Mouse (Mus musculus) embryonic facial prominence, embryonic 11.5 days (tissue): ENCODE results near the gene Six4. TPM values are rescaled to one million over a fixed set of nuclear protein-coding genes. Genes with fewer than 3 reads are reported as not detected.
"Not testable (repeated sequence)": the region's sequence is repeated elsewhere in the genome, so short reads cannot be mapped to it uniquely, and the experiment has no call there.

ENCODE experiments used
- ATAC-seq: fragments of 200-750 bp; cut with Nextera tagmentation; replicated peaks from 2 replicates; pipeline ENCODE4 v1.8.0; 2017; ENCODE audit warnings: low read depth; ENCODE audit not compliant: insufficient number of reproducible peaks, low FRiP score, low TSS enrichment
- DNase-seq: peaks from one replicate; pipeline ENCODE4 v3.0.0-alpha.2; 2015; ENCODE audit warnings: low spot score
- H3K27ac ChIP-seq: fragments of 300-500 bp; sonication (generic); replicated peaks from 2 replicates; pipeline ENCODE4 v1.5.1; 2014; ENCODE audit warnings: mild to moderate bottlenecking, low read depth, low read length, control low read depth
- H3K27me3 ChIP-seq: fragments of 300-500 bp; sonication (generic); 2 replicates; pipeline ENCODE4 v1.6.1; 2014; ENCODE audit warnings: mild to moderate bottlenecking, low read length, moderate library complexity, mixed read lengths; ENCODE audit not compliant: control insufficient read depth, insufficient read depth
- H3K36me3 ChIP-seq: fragments of 300-500 bp; sonication (generic); replicated peaks from 2 replicates; pipeline ENCODE4 v1.6.1; 2014; ENCODE audit warnings: low read depth, mild to moderate bottlenecking, low read length, moderate library complexity, mixed read lengths; ENCODE audit not compliant: control insufficient read depth, insufficient read depth
- H3K4me1 ChIP-seq: fragments of 300-500 bp; sonication (generic); 2 replicates; pipeline ENCODE4 v1.6.1; 2014; ENCODE audit warnings: low read length, mixed read lengths; ENCODE audit not compliant: control insufficient read depth, insufficient read depth
- H3K4me2 ChIP-seq: fragments of 300-500 bp; sonication (generic); 2 replicates; pipeline ENCODE4 v1.6.1; 2014; ENCODE audit warnings: low read depth, mild to moderate bottlenecking, control low read depth, low read length, moderate library complexity
- H3K4me3 ChIP-seq: fragments of 300-500 bp; sonication (generic); 2 replicates; pipeline ENCODE4 v1.5.1; 2014; ENCODE audit warnings: low read depth, low read length, control low read depth
- H3K9ac ChIP-seq: fragments of 300-500 bp; sonication (generic); replicated peaks from 2 replicates; pipeline ENCODE4 v1.6.1; 2014; ENCODE audit warnings: mild to moderate bottlenecking, control low read depth, low read length
- H3K9me3 ChIP-seq: fragments of 300-500 bp; sonication (generic); replicated peaks from 2 replicates; pipeline ENCODE4 v1.6.1; 2016; ENCODE audit warnings: mild to moderate bottlenecking, low read length, inconsistent platforms, mixed read lengths; ENCODE audit not compliant: control insufficient read depth
- WGBS: fragments of 180-500 bp; shearing (Covaris S2); extraction: QIAGEN DNeasy Blood & Tissue Kit; methylation state at CpG from one replicate; pipeline ENCODE4 v1.1.7; 2014; 5-methylcytosine and 5-hydroxymethylcytosine counted together
- polyA plus RNA-seq: library from polyadenylated mRNA; unstranded; fragments of >200 nt; fragmentation: Nextera tagmentation; extraction: Ambion mirVana; gene quantifications from 2 replicates; pipeline ENCODE4 v1.2.1, GENCODE M21; 2014

Gene Six4
- polyA plus RNA-seq, 1 experiment from 2014 or later, result 16.9 TPM

DNA sequence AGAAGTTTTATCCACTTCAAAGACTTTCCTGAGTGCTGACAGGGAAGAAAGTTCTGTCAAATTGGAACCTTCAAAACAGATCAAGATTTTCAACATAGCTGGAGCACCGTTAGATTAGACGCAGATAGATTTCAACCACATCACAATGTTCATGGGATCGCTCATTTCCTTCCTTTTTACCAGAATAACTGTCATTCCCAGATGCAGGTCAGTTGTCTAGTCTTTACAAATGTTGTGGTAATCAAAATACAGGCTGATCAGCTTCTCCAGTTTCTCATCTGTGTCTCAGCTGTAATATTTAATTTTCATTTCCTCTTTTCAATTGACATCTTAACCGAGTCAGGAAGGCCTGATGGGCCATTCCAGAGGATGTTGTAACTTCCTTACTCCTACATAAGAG lies 29.5 kb downstream of the Six4 start:
- 72% methylated on average over 4 of the region's 4 CpGs for WGBS
- no peak overlapping the region for H3K27ac ChIP-seq
- H3K4me3 ChIP-seq, result no peak overlapping the region
- no peaks in the 10 kb centered on the region for H3K27me3 ChIP-seq
- no peaks in the 10 kb centered on the region for H3K4me1 ChIP-seq
- no peak overlapping the region for H3K9ac ChIP-seq
- H3K9me3 ChIP-seq, result no peaks in the 10 kb centered on the region
- H3K4me2 ChIP-seq, result no peak overlapping the region
- ATAC-seq, result no peak
- no peaks in the 10 kb centered on the region for H3K36me3 ChIP-seq
- no peak for DNase-seq

- 91% methylated on average over 4 of the region's 4 CpGs for WGBS
- not testable (repeated sequence) for ATAC-seq
These were observed 31.4 kb downstream of the Six4 start for GRCm38 (mm10) chr12:73081828-73082227.

GRCm38 (mm10) chr12:73060805-73061410 lies 52.3 kb downstream of the Six4 start:
- H3K4me2 ChIP-seq, result no peak overlapping the region
- ATAC-seq, result no peak
- WGBS, result 44% methylated on average over 9 of the region's 9 CpGs
- no peak overlapping the region for H3K4me3 ChIP-seq
- no peaks in the 10 kb centered on the region for H3K4me1 ChIP-seq
- H3K36me3 ChIP-seq, result no peaks in the 10 kb centered on the region
- DNase-seq, result no peak
- H3K9ac ChIP-seq, result no peak overlapping the region
- H3K27me3 ChIP-seq, result no peaks in the 10 kb centered on the region
- no peaks in the 10 kb centered on the region for H3K9me3 ChIP-seq
- no peak overlapping the region for H3K27ac ChIP-seq

More at GRCm38 (mm10) chr12:73081828-73082227, 31.4 kb downstream of the Six4 start:
- H3K4me1 ChIP-seq, DNase-seq, H3K36me3 ChIP-seq, H3K4me3 ChIP-seq, H3K4me2 ChIP-seq, H3K9ac ChIP-seq, H3K27ac ChIP-seq, H3K27me3 ChIP-seq, H3K9me3 ChIP-seq: not testable (repeated sequence)

- Histone ChIP-seq H3K9ac (no peak overlapping the region), H3K4me2 (no peak overlapping the region), H3K36me3 (no peaks in the 10 kb centered on the region), H3K27me3 (no peaks in the 10 kb centered on the region), H3K9me3 (no peaks in the 10 kb centered on the region), H3K4me1 (peaks cover 6% of the 10 kb centered on the region; the same call in 1 of the 2 replicates), H3K4me3 (no peak overlapping the region), H3K27ac (no peak overlapping the region)
- DNase-seq (no peak), ATAC-seq (no peak)
- 89% methylated on average over 6 of the region's 6 CpGs for WGBS
These were observed 55.8 kb downstream of the Six4 start for GRCm38 (mm10) chr12:73057492-73057891.

DNA sequence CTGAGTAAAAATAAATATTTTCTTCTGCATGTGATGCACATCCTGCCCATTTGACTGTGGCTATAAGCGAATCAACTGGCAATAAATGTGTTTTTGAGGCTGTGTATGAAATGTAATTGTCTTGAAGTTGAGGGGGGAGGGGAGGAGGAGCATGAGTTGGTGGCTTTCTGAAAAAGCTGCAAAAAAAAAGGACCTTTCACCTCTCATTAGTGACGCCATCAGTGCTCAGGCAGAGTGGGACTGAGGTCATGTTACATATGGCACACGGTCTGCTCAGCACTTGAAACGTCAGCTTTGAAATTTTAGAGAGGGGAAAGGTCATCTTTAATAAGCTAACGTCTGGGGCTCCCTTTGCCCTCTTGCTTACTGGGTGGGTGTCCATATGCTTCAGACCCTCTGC lies 57.8 kb downstream of the Six4 start:
- H3K36me3 ChIP-seq, result no peaks in the 10 kb centered on the region
- H3K9ac ChIP-seq, result no peak overlapping the region
- H3K4me2 ChIP-seq, result no peak overlapping the region
- DNase-seq (peak; percentile 73), ATAC-seq (no peak)
- H3K27ac ChIP-seq, result no peak overlapping the region
- 4% methylated on average over 5 of the region's 5 CpGs for WGBS
- H3K4me3 ChIP-seq, result no peak overlapping the region
- peaks cover 6% of the 10 kb centered on the region; the same call in 1 of the 2 replicates for H3K4me1 ChIP-seq
- no peaks in the 10 kb centered on the region for H3K9me3 ChIP-seq
- H3K27me3 ChIP-seq, result no peaks in the 10 kb centered on the region

- H3K4me1 ChIP-seq, result peaks cover 6% of the 10 kb centered on the region
- peaks cover 4% of the 10 kb centered on the region; the same call in 1 of the 2 replicates for H3K27me3 ChIP-seq
- 5% methylated on average over 15 of the region's 15 CpGs for WGBS
- no peaks in the 10 kb centered on the region for H3K36me3 ChIP-seq
- peak overlapping the region; percentile 58 for H3K4me2 ChIP-seq
- peak; percentile 74 for DNase-seq
- H3K9me3 ChIP-seq, result no peaks in the 10 kb centered on the region
- peak overlapping the region; percentile 37 for H3K4me3 ChIP-seq
- ATAC-seq, result no peak
- H3K27ac ChIP-seq, result peak overlapping the region; percentile 89
- peak overlapping the region; percentile 65; the same call in 1 of the 2 replicates for H3K9ac ChIP-seq
These were observed 58.6 kb downstream of the Six4 start for GRCm38 (mm10) chr12:73054576-73055185.

- Histone ChIP-seq H3K9me3 (no peaks in the 10 kb centered on the region), H3K4me1 (peaks cover 6% of the 10 kb centered on the region), H3K36me3 (no peaks in the 10 kb centered on the region), H3K4me3 (peak within 1 kb of the TSS; percentile 37), H3K4me2 (peak within 1 kb of the TSS; percentile 58), H3K27me3 (peaks cover 6% of the 10 kb centered on the region; the same call in 1 of the 2 replicates), H3K27ac (peak within 1 kb of the TSS; percentile 89), H3K9ac (peak within 1 kb of the TSS; percentile 65)
- under 1% methylated on average over 42 of the region's 42 CpGs for WGBS
- DNase-seq (peak; percentile 84), ATAC-seq (peak; percentile 73)
These were observed 59.5 kb downstream of the Six4 start, which contains the start of gene Six1 for GRCm38 (mm10) chr12:73053668-73054241. Six1 (minus strand) TSS chr12:73053887.
